Mouse (Mus musculus) small intestine, adult 2 months (tissue): Measurements from ENCODE around the gene Mug2.

Source experiments
- CTCF ChIP-seq: fragments of 200-500 bp; IDR thresholded peaks from 2 replicates; pipeline ENCODE4 v1.5.1; 2012; ENCODE audit warnings: low read depth, mild to moderate bottlenecking, control low read depth, inconsistent platforms, low read length, moderate library complexity, mixed read lengths; ENCODE audit not compliant: insufficient replicate concordance, insufficient read length; ENCODE audit errors: extremely low read depth
- POLR2A ChIP-seq: fragments of 200-500 bp; IDR thresholded peaks from 2 replicates; pipeline ENCODE4 v1.6.1; 2012; ENCODE audit warnings: low read depth, mild to moderate bottlenecking, control low read depth, inconsistent platforms, low read length, moderate library complexity

GRCm38 (mm10) chr6:122101671-122102070 lies 95.1 kb downstream of the Mug2 start:
- TF ChIP-seq CTCF (no peak), POLR2A (no peak)
